Mouse (Mus musculus): ENCODE results near the gene Rsph9. TPM values are rescaled to one million over a fixed set of nuclear protein-coding genes. Genes with fewer than 3 reads are reported as not detected.

Gene Rsph9
- polyA plus RNA-seq, 1 experiment = 37.9 TPM

GRCm38 (mm10) chr17:46073730-46074301 is 70.2 kb downstream of the Rsph9 start:
- peak in 1 of 2 experiments; percentile 28 for DNase-seq (ENCODE audit: extremely low spot score in 1 of 2, low spot score in 1 of 2)

Other genes with a start within 250 kb of the Rsph9 start
- gene Vegfa, start 111.8 kb downstream of the Rsph9 start, polyA plus RNA-seq (2012; rRNA removed) = 145 and 168 TPM in 2 replicates
- gene Mrps18a, start 33.2 kb downstream of the Rsph9 start, polyA plus RNA-seq (2012; rRNA removed) = 94.8 and 106 TPM in 2 replicates
- gene Mad2l1bp, start 9.3 kb upstream of the Rsph9 start, polyA plus RNA-seq (2012; rRNA removed) = 14.2 and 14.8 TPM in 2 replicates
- gene Gtpbp2, start 16.8 kb upstream of the Rsph9 start, polyA plus RNA-seq (2012; rRNA removed) = 151 and 168 TPM in 2 replicates
- gene Polh, start 58.4 kb upstream of the Rsph9 start, polyA plus RNA-seq (2012; rRNA removed) = 3.9 and 4.2 TPM in 2 replicates
- 39.4 and 40.6 TPM in 2 replicates for gene Xpo5, start 58.6 kb upstream of the Rsph9 start, polyA plus RNA-seq (2012; rRNA removed)
- gene Polr1c, start 103.8 kb upstream of the Rsph9 start, polyA plus RNA-seq (2012; rRNA removed) = 45.3 and 52.7 TPM in 2 replicates
- 72.7 and 78.9 TPM in 2 replicates for gene Yipf3, start 103.9 kb upstream of the Rsph9 start, polyA plus RNA-seq (2012; rRNA removed)
- gene Lrrc73, start 109.3 kb upstream of the Rsph9 start, polyA plus RNA-seq (2012; rRNA removed) = 62.5 and 63.5 TPM in 2 replicates
- gene Tjap1, start 138.8 kb upstream of the Rsph9 start, polyA plus RNA-seq (2012; rRNA removed) = 44.4 and 51.5 TPM in 2 replicates
- gene Dlk2, start 153.2 kb upstream of the Rsph9 start, polyA plus RNA-seq (2012; rRNA removed) = 81.5 and 96.0 TPM in 2 replicates
- gene Abcc10, start 184.1 kb upstream of the Rsph9 start, polyA plus RNA-seq (2012; rRNA removed) = 10.9 and 11.4 TPM in 2 replicates
- 29.6 and 30.7 TPM in 2 replicates for gene Zfp318, start 239.5 kb upstream of the Rsph9 start, polyA plus RNA-seq (2012; rRNA removed)